Mouse (Mus musculus): ENCODE measurements at regions not wholly inside any gene's neighbourhood (a gene's known extent, or its start where the extent isn't known, plus 50 kb on each side); places are given as distances from the start of the nearest gene placed in this dataset.

GRCm38 (mm10) chr6:31838588-31838987 is 211.5 kb upstream of the 1700012A03Rik start:
- TF ChIP-seq CTCF (IDR thresholded peaks at IDR 0.05; ENCODE audit: extremely low read depth, insufficient read length, insufficient replicate concordance, low read depth, low read length) = 0 out of 2 replicates have a peak, but pooled peaks have one; percentile 22
- TF ChIP-seq POLR2A (IDR thresholded peaks at IDR 0.05; ENCODE audit: low read depth, low read length) = no peak
